Mouse (Mus musculus) kidney, adult 2 months (tissue): Measurements from ENCODE around the gene Dhx37. TPM values are rescaled to one million over a fixed set of nuclear protein-coding genes. Genes with fewer than 3 reads are reported as not detected.
A peak's percentile ranks its signal among the peaks of the same experiment; 100 is the strongest.

Experiments
- DNase-seq: peaks from one replicate; pipeline ENCODE4 v3.0.0; 2021
- H3K27ac ChIP-seq: fragments of 200-500 bp; 2 replicates; pipeline ENCODE4 v1.5.1; 2012; ENCODE audit warnings: low read depth, low read length, control low read depth, inconsistent platforms; ENCODE audit not compliant: insufficient read depth
- H3K27me3 ChIP-seq: fragments of 200-500 bp; replicated peaks from 2 replicates; pipeline ENCODE4 v1.6.1; 2012; ENCODE audit warnings: mild to moderate bottlenecking, moderate library complexity, low read length, inconsistent platforms; ENCODE audit not compliant: control insufficient read depth, insufficient read depth
- H3K36me3 ChIP-seq: fragments of 200-500 bp; 2 replicates; pipeline ENCODE4 v1.6.1; 2012; ENCODE audit warnings: mild to moderate bottlenecking, moderate library complexity, low read length, inconsistent platforms; ENCODE audit not compliant: control insufficient read depth, insufficient read depth
- H3K4me1 ChIP-seq: fragments of 200-500 bp; 2 replicates; pipeline ENCODE4 v1.6.1; 2011; ENCODE audit warnings: low read length; ENCODE audit not compliant: control insufficient read depth, insufficient read depth
- H3K4me3 ChIP-seq: fragments of 200-500 bp; 2 replicates; pipeline ENCODE4 v1.5.1; 2011; ENCODE audit warnings: mild to moderate bottlenecking, low read depth, low read length, control low read depth; ENCODE audit not compliant: insufficient read depth
- CTCF ChIP-seq: fragments of 200-500 bp; conservative IDR thresholded peaks from 2 replicates; pipeline ENCODE4 v1.5.1; 2011; ENCODE audit warnings: low read depth, mild to moderate bottlenecking, control low read depth, low read length, moderate library complexity, mixed read lengths; ENCODE audit not compliant: insufficient read depth, insufficient read length
- POLR2A ChIP-seq: fragments of 200-500 bp; IDR thresholded peaks from one replicate; pipeline ENCODE4 v1.6.1; 2011; ENCODE audit warnings: low read depth, low read length, control low read depth
- WGBS: fragments of 180-500 bp; shearing (Covaris S2); methylation state at CpG from one replicate; pipeline ENCODE4 v1.1.7; 2018; 5-methylcytosine and 5-hydroxymethylcytosine counted together
- polyA plus RNA-seq: library from polyadenylated mRNA; depleted of rRNA; stranded (reverse); fragments of >200 nt; gene quantifications from 2 replicates; pipeline ENCODE4 v1.2.3, GENCODE M21; 2012

Gene Dhx37
- polyA plus RNA-seq, 1 experiment, result 10.8 TPM

DNA sequence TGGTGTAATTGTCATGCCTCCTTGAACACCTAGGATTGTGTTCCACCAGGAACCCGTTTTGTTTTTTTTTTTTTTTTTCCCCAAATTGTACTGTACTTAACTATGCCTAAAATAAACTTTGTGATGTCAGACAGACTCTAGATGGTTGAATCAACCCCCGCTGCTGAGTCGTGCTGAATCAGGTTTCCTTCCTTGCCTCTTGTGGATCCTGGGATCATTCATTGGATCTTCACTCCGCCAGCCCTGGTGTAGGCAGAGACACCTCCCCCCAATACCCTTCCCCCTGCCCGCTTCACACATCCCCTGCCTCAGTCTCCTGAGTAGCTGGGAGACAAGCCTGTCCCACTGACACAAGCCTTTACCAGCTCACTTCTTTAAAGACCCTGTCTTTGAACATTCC, 15.4 kb upstream of the Dhx37 start:
- H3K27me3 ChIP-seq, result no peaks in the 10 kb centered on the region
- no peak for DNase-seq
- no peak overlapping the region for H3K4me3 ChIP-seq
- H3K4me1 ChIP-seq, result no peaks in the 10 kb centered on the region
- TF ChIP-seq CTCF (no peak), POLR2A (no peak)
- WGBS, result 68% methylated on average over 5 of the region's 5 CpGs
- no peak overlapping the region for H3K27ac ChIP-seq
- H3K36me3 ChIP-seq, result no peaks in the 10 kb centered on the region

DNA sequence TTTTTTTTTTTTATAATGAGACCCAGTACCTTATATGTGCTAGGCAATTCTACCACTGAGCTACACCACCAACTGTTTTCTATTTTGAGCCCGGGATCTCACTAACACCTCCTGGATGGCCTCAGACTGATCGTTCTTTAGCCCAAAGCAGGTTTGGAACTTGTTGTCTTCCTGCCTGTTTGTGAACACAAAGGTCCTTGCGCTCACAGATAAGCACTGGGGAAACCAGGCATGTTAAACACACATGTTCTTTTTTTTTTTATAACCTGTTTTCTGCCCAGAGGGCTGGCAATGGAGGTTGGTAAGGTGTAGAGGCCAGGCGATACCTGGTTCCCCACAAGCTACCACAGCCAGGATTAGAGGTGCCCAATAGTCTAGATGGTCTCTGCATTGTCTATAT, 14.7 kb upstream of the Dhx37 start:
- no peak overlapping the region for H3K4me3 ChIP-seq
- H3K36me3 ChIP-seq, result no peaks in the 10 kb centered on the region
- H3K27me3 ChIP-seq, result no peaks in the 10 kb centered on the region
- no peak for DNase-seq
- no peaks in the 10 kb centered on the region for H3K4me1 ChIP-seq
- no peak overlapping the region for H3K27ac ChIP-seq
- TF ChIP-seq POLR2A (no peak), CTCF (no peak)
- 87% methylated on average over 4 of the region's 4 CpGs for WGBS

DNA sequence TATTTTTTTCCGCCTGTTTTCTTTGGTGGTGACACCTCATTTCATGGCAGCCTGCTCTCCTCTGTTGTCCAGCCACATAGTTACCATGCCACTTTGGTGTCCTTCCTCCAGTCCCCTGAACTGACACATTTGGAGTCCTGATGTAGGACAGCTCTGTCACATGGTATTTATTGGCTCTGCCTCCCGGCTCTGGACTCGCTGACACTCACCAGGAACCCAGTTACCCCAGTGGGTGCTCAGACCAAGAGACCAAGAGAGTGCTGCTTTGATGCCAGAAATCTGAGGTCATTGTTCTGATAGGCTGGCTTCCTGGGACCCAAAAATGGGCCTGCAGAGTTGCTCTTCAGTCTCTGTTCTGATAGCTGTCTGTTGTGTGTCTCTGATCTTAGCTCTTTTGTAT, 14.1 kb upstream of the Dhx37 start:
- DNase-seq, result no peak
- Histone ChIP-seq H3K27me3 (no peaks in the 10 kb centered on the region), H3K4me1 (no peaks in the 10 kb centered on the region), H3K36me3 (no peaks in the 10 kb centered on the region), H3K4me3 (no peak overlapping the region), H3K27ac (no peak overlapping the region)
- no peak for TF ChIP-seq CTCF
- no peak for TF ChIP-seq POLR2A
- WGBS, result 76% methylated on average over 3 of the region's 3 CpGs

DNA sequence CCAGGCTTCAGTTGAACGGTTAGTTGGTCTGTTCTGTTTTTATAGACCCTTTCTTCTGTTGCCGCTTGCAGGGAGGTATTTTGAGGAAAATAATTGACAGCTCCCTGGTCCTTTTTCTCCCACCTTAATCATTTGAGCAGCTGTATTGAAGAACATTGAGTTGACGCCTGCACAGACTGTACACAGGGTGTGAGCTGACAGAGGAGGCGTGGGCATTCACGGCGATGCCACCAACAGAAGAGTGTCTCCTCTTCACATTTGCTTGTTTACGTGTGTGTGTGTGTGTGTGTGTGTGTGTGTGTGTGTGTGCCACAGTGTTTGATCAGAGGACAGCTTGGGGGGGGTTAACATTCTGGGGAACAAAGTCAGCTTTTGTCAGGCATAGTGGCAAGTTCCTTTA, 12.4 kb upstream of the Dhx37 start:
- H3K4me1 ChIP-seq, result peaks cover 6% of the 10 kb centered on the region; the same call in 1 of the 2 replicates
- TF ChIP-seq CTCF (no peak), POLR2A (no peak)
- 74% methylated on average over 7 of the region's 7 CpGs for WGBS
- DNase-seq, result no peak
- H3K27ac ChIP-seq, result no peak overlapping the region
- no peaks in the 10 kb centered on the region for H3K27me3 ChIP-seq
- no peaks in the 10 kb centered on the region for H3K36me3 ChIP-seq
- H3K4me3 ChIP-seq, result no peak overlapping the region

DNA sequence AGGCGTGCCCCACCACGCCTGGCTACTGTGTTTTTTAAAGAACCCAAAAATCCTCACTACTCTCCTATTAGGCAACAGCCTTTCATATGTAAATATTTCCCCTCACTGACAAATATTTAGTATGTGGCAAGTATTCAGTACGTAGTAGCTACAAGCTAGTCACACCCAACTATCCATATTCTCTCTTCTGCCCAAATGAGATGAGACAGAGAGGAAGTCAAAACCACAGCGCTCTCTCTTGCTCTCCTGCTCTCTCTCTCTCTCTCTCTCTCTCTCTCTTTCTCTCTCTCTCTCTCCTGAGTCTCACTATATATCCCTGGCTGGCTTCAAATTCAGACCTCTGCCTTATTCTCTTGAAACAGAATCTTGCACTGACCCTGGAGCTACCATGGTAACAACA, 10.6 kb upstream of the Dhx37 start:
- WGBS, result 93% methylated on average over 4 of the region's 4 CpGs
- no peak for DNase-seq
- Histone ChIP-seq H3K27ac (no peak overlapping the region), H3K27me3 (no peaks in the 10 kb centered on the region), H3K4me1 (peaks cover 6% of the 10 kb centered on the region; the same call in 1 of the 2 replicates), H3K4me3 (no peak overlapping the region), H3K36me3 (no peaks in the 10 kb centered on the region)
- TF ChIP-seq POLR2A (no peak), CTCF (no peak)

DNA sequence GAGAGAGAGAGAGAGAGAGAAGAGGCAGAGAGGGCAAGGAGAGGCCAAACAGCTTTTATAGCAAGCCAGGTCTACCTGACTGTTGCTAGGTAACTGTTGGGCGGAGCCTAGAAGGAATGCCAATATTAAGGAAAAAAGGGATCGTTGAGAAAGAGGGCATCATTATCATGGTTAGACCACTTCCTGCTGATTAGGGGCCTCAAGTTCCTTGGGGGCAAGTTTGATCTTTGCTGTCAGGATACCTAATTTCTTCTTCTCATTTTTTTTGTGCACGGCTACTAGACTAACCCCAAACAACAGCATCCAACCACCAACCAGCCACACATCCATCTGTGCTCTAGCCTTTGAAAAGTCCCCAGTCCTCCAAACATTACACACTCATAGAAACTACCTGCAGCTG, 10.0 kb upstream of the Dhx37 start:
- 83% methylated on average over 3 of the region's 3 CpGs for WGBS
- Histone ChIP-seq H3K4me1 (peaks cover 6% of the 10 kb centered on the region; the same call in 1 of the 2 replicates), H3K27ac (no peak overlapping the region), H3K36me3 (no peaks in the 10 kb centered on the region), H3K27me3 (no peaks in the 10 kb centered on the region), H3K4me3 (no peak overlapping the region)
- no peak for DNase-seq
- TF ChIP-seq CTCF, result no peak
- TF ChIP-seq POLR2A, result no peak

DNA sequence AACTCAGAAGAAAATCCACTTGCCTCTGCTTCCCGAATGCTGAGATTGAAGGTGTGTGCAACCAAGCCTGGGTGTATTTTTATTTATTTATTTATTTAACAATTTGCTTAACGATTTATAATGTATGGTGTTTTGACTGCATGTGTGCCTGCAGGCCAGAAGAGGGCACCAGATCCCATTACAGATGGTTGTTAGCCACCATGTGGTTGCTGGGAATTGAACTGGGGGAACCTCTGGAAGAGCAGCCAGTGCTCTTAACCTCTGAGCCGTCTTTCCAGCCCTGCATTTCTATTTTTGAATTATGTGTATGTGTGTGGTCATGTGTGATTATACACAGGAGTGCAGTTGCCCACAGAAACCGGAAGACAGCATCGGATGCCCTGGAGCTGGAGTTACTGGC, 9.4 kb upstream of the Dhx37 start:
- no peak overlapping the region for H3K27ac ChIP-seq
- TF ChIP-seq POLR2A, result no peak
- TF ChIP-seq CTCF, result 0 out of 2 replicates have a peak, but pooled peaks have one; percentile 22
- peaks cover 6% of the 10 kb centered on the region; the same call in 1 of the 2 replicates for H3K4me1 ChIP-seq
- DNase-seq, result no peak
- no peaks in the 10 kb centered on the region for H3K27me3 ChIP-seq
- H3K36me3 ChIP-seq, result no peaks in the 10 kb centered on the region
- H3K4me3 ChIP-seq, result no peak overlapping the region
- WGBS, result 86% methylated on average over 5 of the region's 5 CpGs
